Mouse (Mus musculus) kidney, adult 2 months (tissue): ENCODE data around the gene Tmprss13. TPM values are rescaled to one million over a fixed set of nuclear protein-coding genes. Genes with fewer than 3 reads are reported as not detected.
A peak's percentile ranks its signal among the peaks of the same experiment; 100 is the strongest.

ENCODE experiments used
- DNase-seq: peaks from one replicate; pipeline ENCODE4 v3.0.0; 2021
- H3K27ac ChIP-seq: fragments of 200-500 bp; 2 replicates; pipeline ENCODE4 v1.5.1; 2012; ENCODE audit warnings: low read depth, low read length, control low read depth, inconsistent platforms; ENCODE audit not compliant: insufficient read depth
- H3K27me3 ChIP-seq: fragments of 200-500 bp; replicated peaks from 2 replicates; pipeline ENCODE4 v1.6.1; 2012; ENCODE audit warnings: mild to moderate bottlenecking, moderate library complexity, low read length, inconsistent platforms; ENCODE audit not compliant: control insufficient read depth, insufficient read depth
- H3K36me3 ChIP-seq: fragments of 200-500 bp; 2 replicates; pipeline ENCODE4 v1.6.1; 2012; ENCODE audit warnings: mild to moderate bottlenecking, moderate library complexity, low read length, inconsistent platforms; ENCODE audit not compliant: control insufficient read depth, insufficient read depth
- H3K4me1 ChIP-seq: fragments of 200-500 bp; 2 replicates; pipeline ENCODE4 v1.6.1; 2011; ENCODE audit warnings: low read length; ENCODE audit not compliant: control insufficient read depth, insufficient read depth
- H3K4me3 ChIP-seq: fragments of 200-500 bp; 2 replicates; pipeline ENCODE4 v1.5.1; 2011; ENCODE audit warnings: mild to moderate bottlenecking, low read depth, low read length, control low read depth; ENCODE audit not compliant: insufficient read depth
- CTCF ChIP-seq: fragments of 200-500 bp; conservative IDR thresholded peaks from 2 replicates; pipeline ENCODE4 v1.5.1; 2011; ENCODE audit warnings: low read depth, mild to moderate bottlenecking, control low read depth, low read length, moderate library complexity, mixed read lengths; ENCODE audit not compliant: insufficient read depth, insufficient read length
- POLR2A ChIP-seq: fragments of 200-500 bp; IDR thresholded peaks from one replicate; pipeline ENCODE4 v1.6.1; 2011; ENCODE audit warnings: low read depth, low read length, control low read depth
- WGBS: fragments of 180-500 bp; shearing (Covaris S2); methylation state at CpG from one replicate; pipeline ENCODE4 v1.1.7; 2018; 5-methylcytosine and 5-hydroxymethylcytosine counted together
- polyA plus RNA-seq: library from polyadenylated mRNA; depleted of rRNA; stranded (reverse); fragments of >200 nt; gene quantifications from 2 replicates; pipeline ENCODE4 v1.2.3, GENCODE M21; 2012

The Tmprss13 gene
- polyA plus RNA-seq, 1 experiment = 0.64 TPM

DNA sequence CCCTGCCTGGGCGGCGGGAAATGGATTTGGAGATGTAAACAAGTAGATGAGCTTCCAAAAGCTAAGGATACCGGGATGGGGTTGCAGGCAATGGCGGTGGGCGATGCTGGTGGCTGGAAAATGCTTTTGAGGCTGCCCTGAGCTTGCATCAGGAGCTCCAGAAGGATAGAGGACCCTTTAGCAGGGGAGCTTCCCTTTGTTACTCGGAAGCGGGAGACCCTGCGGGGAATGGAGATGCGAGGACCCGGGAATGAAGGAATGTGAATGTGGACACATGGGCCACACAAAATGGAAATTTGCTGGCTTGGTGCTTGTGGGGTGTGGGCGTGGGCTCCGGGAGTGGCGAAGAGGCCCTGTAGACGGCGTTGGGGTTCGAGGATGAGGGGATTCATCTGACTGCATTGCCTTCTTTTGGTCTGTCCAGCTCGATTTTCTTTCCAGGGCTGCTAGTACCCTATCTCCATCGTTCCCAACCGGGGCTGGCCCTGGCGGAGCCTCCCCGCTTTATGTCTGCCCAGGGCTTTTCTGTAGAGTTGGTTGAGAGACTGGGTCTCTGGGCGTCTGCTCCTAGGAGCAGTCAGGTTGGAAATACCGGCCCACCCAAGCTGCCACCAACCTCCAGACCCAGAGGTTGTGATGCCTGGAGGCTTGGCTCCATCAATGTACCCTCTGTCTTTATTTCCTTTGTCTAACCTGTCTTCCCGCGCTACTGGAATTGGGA, 51.9 kb downstream of the Tmprss13 start:
- H3K27ac ChIP-seq = no peak overlapping the region
- 15% methylated on average over 25 of the region's 25 CpGs for WGBS
- H3K27me3 ChIP-seq = no peaks in the 10 kb centered on the region
- no peak for DNase-seq
- no peaks in the 10 kb centered on the region for H3K36me3 ChIP-seq
- peak overlapping the region; percentile 49 for H3K4me3 ChIP-seq
- H3K4me1 ChIP-seq = no peaks in the 10 kb centered on the region
- TF ChIP-seq POLR2A (no peak), CTCF (no peak)

GRCm38 (mm10) chr9:45371337-45371707, 52.4 kb downstream of the Tmprss13 start:
- 62% methylated on average over 2 of the region's 2 CpGs for WGBS
- Histone ChIP-seq H3K4me1 (no peaks in the 10 kb centered on the region), H3K4me3 (no peak overlapping the region), H3K36me3 (no peaks in the 10 kb centered on the region), H3K27me3 (no peaks in the 10 kb centered on the region), H3K27ac (no peak overlapping the region)
- TF ChIP-seq CTCF = no peak
- no peak for TF ChIP-seq POLR2A
- no peak for DNase-seq

GRCm38 (mm10) chr9:45373896-45374295, 55.0 kb downstream of the Tmprss13 start:
- peak; percentile 28 for DNase-seq
- 47% methylated on average over 3 of the region's 3 CpGs for WGBS
- H3K36me3 ChIP-seq = no peaks in the 10 kb centered on the region

DNA sequence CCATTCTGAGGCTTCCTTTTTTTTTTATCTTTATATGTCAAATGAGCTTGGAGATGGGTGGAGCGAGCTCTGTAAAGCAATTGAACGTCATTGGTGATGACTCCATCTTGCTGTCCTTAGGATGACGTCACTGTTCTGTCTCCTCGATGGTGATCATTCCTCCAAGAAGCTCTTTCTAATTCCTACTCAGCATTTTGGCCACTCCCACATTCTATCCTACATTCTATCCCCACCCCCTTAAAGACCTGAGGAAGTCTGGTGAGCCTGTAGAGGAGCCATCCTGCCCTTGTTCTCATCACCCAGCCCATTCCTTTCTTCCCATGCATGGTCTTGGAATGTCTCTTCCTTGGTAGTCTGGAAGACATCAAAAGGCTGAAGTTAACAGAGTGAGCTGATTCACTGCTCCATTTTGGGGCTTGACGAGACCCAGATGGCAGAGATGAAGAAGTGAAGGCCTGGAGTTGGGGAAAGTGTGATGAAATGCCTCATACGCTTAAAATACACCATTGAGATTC, 56.1 kb downstream of the Tmprss13 start:
- 92% methylated on average over 6 of the region's 6 CpGs for WGBS
- Histone ChIP-seq H3K27ac (no peak overlapping the region), H3K4me3 (no peak overlapping the region), H3K36me3 (no peaks in the 10 kb centered on the region), H3K27me3 (no peaks in the 10 kb centered on the region), H3K4me1 (no peaks in the 10 kb centered on the region)
- TF ChIP-seq POLR2A (no peak), CTCF (no peak)
- DNase-seq = no peak

More at GRCm38 (mm10) chr9:45373896-45374295, 55.0 kb downstream of the Tmprss13 start:
- no peak overlapping the region for H3K27ac ChIP-seq
- TF ChIP-seq CTCF (no peak), POLR2A (no peak)
- H3K4me3 ChIP-seq = no peak overlapping the region
- no peaks in the 10 kb centered on the region for H3K27me3 ChIP-seq
- no peaks in the 10 kb centered on the region for H3K4me1 ChIP-seq

DNA sequence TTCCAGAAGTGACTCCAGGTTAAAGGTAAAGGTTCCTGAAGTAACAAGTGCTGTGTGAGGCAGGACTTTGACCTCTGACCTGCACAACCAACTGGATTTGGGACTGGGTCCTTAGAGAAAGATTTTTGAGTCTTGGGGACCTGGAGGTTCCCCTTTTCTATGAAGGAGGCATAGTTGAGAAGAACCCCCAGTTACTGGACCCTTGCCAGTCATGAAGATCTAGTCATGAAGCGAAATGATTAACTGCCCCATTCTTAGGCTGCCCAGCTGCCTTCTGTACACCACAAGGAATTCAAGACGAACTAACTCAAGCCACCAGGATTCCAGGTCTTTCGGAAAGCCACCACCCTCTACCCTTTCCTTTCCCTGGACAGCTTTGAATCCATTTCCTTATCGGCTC, 57.5 kb downstream of the Tmprss13 start:
- H3K27ac ChIP-seq = no peak overlapping the region
- TF ChIP-seq POLR2A = no peak
- TF ChIP-seq CTCF = no peak
- H3K4me3 ChIP-seq = no peak overlapping the region
- no peaks in the 10 kb centered on the region for H3K36me3 ChIP-seq
- H3K27me3 ChIP-seq = no peaks in the 10 kb centered on the region
- H3K4me1 ChIP-seq = no peaks in the 10 kb centered on the region
- WGBS = 50% methylated on average over 4 of the region's 4 CpGs
- DNase-seq = no peak

- Histone ChIP-seq H3K27ac (no peak overlapping the region), H3K27me3 (no peaks in the 10 kb centered on the region), H3K4me3 (no peak overlapping the region), H3K4me1 (no peaks in the 10 kb centered on the region), H3K36me3 (no peaks in the 10 kb centered on the region)
- TF ChIP-seq POLR2A (no peak), CTCF (no peak)
- DNase-seq = no peak
- 80% methylated on average over 2 of the region's 2 CpGs for WGBS
These were observed 58.0 kb downstream of the Tmprss13 start for GRCm38 (mm10) chr9:45376883-45377282.

DNA sequence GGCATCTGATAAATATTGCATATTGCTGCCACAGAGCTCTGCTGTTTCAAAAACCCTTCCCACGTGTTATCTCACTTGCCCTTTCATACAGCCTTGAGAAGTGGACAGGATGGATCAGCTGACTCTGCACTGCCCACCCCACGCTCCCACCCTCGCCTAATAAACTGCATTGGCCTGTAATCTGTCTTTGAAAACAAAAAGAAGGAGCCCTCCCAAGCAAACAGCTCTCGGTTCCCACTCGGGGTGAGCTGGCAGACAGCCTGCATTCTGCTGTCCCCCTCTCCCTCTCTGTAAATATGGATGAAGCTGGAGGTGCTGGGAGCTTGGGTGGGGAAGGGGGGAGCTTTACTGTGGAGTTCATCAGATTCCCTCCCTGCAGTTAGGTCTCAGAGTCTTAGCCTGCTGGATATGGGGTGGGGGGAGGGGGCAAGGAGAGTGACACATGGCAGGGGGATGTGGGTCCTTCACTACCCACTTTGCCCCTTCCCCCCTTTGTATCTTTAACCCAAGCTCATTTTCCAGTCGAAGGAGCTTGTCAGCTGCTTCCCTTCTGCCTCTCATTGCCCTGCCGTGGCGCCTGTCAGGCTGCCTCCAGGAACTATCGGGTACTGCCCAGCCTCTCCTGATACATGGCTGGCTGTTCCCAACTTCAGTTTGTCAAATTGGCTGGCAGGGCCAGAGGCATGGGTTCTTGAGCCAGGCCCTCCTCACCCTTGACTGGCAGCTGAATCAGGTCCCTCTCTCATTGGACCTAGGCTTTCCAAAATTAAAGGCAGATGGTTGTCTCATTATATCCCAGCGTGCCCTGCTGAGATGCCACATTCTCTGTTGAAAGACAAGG, 61.7 kb downstream of the Tmprss13 start:
- TF ChIP-seq POLR2A (no peak), CTCF (no peak)
- WGBS = 55% methylated on average over 10 of the region's 10 CpGs
- H3K27ac ChIP-seq = no peak overlapping the region
- H3K4me3 ChIP-seq = no peak overlapping the region
- no peaks in the 10 kb centered on the region for H3K27me3 ChIP-seq
- H3K4me1 ChIP-seq = no peaks in the 10 kb centered on the region
- no peak for DNase-seq
- H3K36me3 ChIP-seq = no peaks in the 10 kb centered on the region
